Mouse (Mus musculus) thymus, adult 2 months (tissue): Measurements from ENCODE around the gene Tmem141. TPM values are rescaled to one million over a fixed set of nuclear protein-coding genes. Genes with fewer than 3 reads are reported as not detected.

Experiments used
- DNase-seq: peaks from one replicate; pipeline ENCODE4 v3.0.0; 2021
- H3K27ac ChIP-seq: fragments of 200-500 bp; 2 replicates; pipeline ENCODE4 v1.5.1; 2012; ENCODE audit warnings: low read length, control low read depth; ENCODE audit not compliant: control insufficient read depth, insufficient read depth
- H3K27me3 ChIP-seq: fragments of 200-500 bp; 2 replicates; pipeline ENCODE4 v1.6.1; 2012; ENCODE audit warnings: mild to moderate bottlenecking, low read length, moderate library complexity, mixed read lengths; ENCODE audit not compliant: control insufficient read depth, insufficient read depth
- H3K36me3 ChIP-seq: fragments of 200-500 bp; 2 replicates; pipeline ENCODE4 v1.6.1; 2012; ENCODE audit warnings: mild to moderate bottlenecking, low read length, moderate library complexity; ENCODE audit not compliant: control insufficient read depth, insufficient read depth
- H3K4me1 ChIP-seq: fragments of 200-500 bp; replicated peaks from 2 replicates; pipeline ENCODE4 v1.6.1; 2012; ENCODE audit warnings: low read length; ENCODE audit not compliant: control insufficient read depth, insufficient read depth
- H3K4me3 ChIP-seq: fragments of 200-500 bp; 2 replicates; pipeline ENCODE4 v1.5.1; 2012; ENCODE audit warnings: mild to moderate bottlenecking, low read length, control low read depth, moderate library complexity; ENCODE audit not compliant: control insufficient read depth, insufficient read depth
- CTCF ChIP-seq: fragments of 200-500 bp; IDR thresholded peaks from 2 replicates; pipeline ENCODE4 v1.5.1; 2012; ENCODE audit warnings: mild to moderate bottlenecking, control low read depth, low read length, moderate library complexity, borderline replicate concordance; ENCODE audit not compliant: control insufficient read depth, poor library complexity, insufficient read depth; ENCODE audit errors: extremely low read depth
- POLR2A ChIP-seq: fragments of 200-500 bp; IDR thresholded peaks from 2 replicates; pipeline ENCODE4 v1.6.1; 2012; ENCODE audit warnings: mild to moderate bottlenecking, low read length, control low read depth, moderate library complexity; ENCODE audit not compliant: control insufficient read depth, poor library complexity, insufficient read depth; ENCODE audit errors: extremely low read depth
- WGBS: fragments of 180-500 bp; shearing (Covaris S2); methylation state at CpG from one replicate; pipeline ENCODE4 v1.1.7; 2018; 5-methylcytosine and 5-hydroxymethylcytosine counted together
- polyA plus RNA-seq: library from polyadenylated mRNA; depleted of rRNA; stranded (reverse); fragments of >200 nt; gene quantifications from 2 replicates; pipeline ENCODE4 v1.2.3, GENCODE M21; 2012; rRNA removed

The Tmem141 gene
- polyA plus RNA-seq, 1 experiment = 12.3 TPM

- Histone ChIP-seq H3K36me3 (no peaks in the 10 kb centered on the region), H3K27ac (peak overlapping the region; percentile 91), H3K27me3 (peaks cover 29% of the 10 kb centered on the region), H3K4me1 (peaks cover 45% of the 10 kb centered on the region), H3K4me3 (peak overlapping the region; percentile 54)
- TF ChIP-seq POLR2A = no peak
- 20% methylated on average over 21 of the region's 21 CpGs for WGBS
- DNase-seq = peak; percentile 61
Measured at GRCm38 (mm10) chr2:25575432-25576027, 46.3 kb downstream of the Tmem141 start.

GRCm38 (mm10) chr2:25574579-25575431 is 47.0 kb downstream of the Tmem141 start, which contains the start of the genes Mamdc4 and Phpt1:
TSS of gene Mamdc4 (minus strand) at chr2:25574845.
TSS of gene Phpt1 (minus strand) at chr2:25575224.
- under 1% methylated on average over 45 of the region's 45 CpGs for WGBS
- Histone ChIP-seq H3K4me1 (peaks cover 41% of the 10 kb centered on the region), H3K27ac (peak within 1 kb of the TSS; percentile 91), H3K27me3 (peaks cover 27% of the 10 kb centered on the region), H3K4me3 (peak within 1 kb of the TSS; percentile 80), H3K36me3 (no peaks in the 10 kb centered on the region)
- peak; percentile 97 for DNase-seq
- TF ChIP-seq POLR2A = no peak; the same call in none of the 2 replicates
- TF ChIP-seq CTCF = 0 out of 2 replicates have a peak, but pooled peaks have one; percentile 63

DNA sequence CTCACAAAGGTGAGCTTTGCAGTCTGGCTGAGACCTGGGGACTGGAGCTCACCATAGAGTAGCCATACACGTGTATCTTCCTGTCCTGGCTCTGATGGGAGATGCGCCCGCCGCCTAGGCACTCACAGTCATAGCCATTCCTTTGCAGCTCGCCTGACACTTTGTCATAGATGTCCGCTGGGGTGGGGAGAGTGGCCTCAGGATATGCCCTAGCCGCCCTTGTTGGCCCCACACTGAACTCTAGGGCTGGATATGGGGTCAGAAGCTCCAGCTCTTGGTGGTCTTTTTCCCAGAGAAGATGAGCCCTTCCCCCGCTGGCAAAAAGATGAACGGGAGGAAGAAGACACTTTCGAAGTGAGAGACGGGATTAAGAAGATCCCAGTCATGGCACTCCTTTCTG is 47.7 kb downstream of the Tmem141 start:
- peak; percentile 16 for DNase-seq
- Histone ChIP-seq H3K27ac (no peak overlapping the region), H3K4me3 (peak overlapping the region; percentile 80), H3K4me1 (peaks cover 34% of the 10 kb centered on the region), H3K27me3 (peaks cover 21% of the 10 kb centered on the region), H3K36me3 (no peaks in the 10 kb centered on the region)
- WGBS = 24% methylated on average over 11 of the region's 11 CpGs
- TF ChIP-seq POLR2A = no peak
- TF ChIP-seq CTCF = no peak

DNA sequence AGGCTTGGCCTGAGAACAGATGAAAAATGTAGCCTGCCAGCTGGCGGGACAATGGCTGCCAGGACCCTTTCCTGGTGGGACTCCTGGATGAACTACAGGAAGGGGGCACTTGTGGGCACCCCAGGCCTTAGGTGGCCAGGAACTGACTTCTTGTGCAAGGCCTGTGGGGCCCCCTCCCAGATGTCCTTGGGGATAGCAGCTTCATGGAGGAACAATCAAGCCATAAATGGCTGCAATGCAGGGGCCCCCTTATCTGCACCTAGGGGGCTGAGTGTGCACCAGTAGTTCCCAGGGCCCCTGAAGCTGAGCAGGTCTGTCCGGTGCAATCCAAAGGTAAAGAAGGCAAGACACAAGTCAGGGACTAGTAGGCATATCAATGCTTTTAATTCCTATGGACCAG is 48.7 kb downstream of the Tmem141 start:
- Histone ChIP-seq H3K27me3 (peaks cover 11% of the 10 kb centered on the region; the same call in 1 of the 2 replicates), H3K4me3 (no peak overlapping the region), H3K36me3 (no peaks in the 10 kb centered on the region), H3K27ac (no peak overlapping the region), H3K4me1 (peaks cover 27% of the 10 kb centered on the region)
- TF ChIP-seq POLR2A = no peak
- no peak for TF ChIP-seq CTCF
- WGBS = 93% methylated on average over 2 of the region's 2 CpGs
- no peak for DNase-seq

GRCm38 (mm10) chr2:25571221-25571620 is 50.6 kb downstream of the Tmem141 start:
- no peaks in the 10 kb centered on the region for H3K27me3 ChIP-seq
- H3K4me3 ChIP-seq = no peak overlapping the region
- DNase-seq = no peak
- no peaks in the 10 kb centered on the region for H3K36me3 ChIP-seq
- no peak for TF ChIP-seq CTCF
- no peak overlapping the region for H3K27ac ChIP-seq
- H3K4me1 ChIP-seq = peaks cover 16% of the 10 kb centered on the region
- 96% methylated on average over 4 of the region's 4 CpGs for WGBS

Other genes starting within 250 kb of the Tmem141 start
- 29.7 and 45.2 TPM in 2 replicates for gene Sapcd2, start 249.7 kb downstream of the Tmem141 start, polyA plus RNA-seq
- 11.7 and 14.0 TPM in 2 replicates for gene Entpd2, start 226.1 kb downstream of the Tmem141 start, polyA plus RNA-seq
- 28.4 and 30.8 TPM in 2 replicates for gene Npdc1, start 222.7 kb downstream of the Tmem141 start, polyA plus RNA-seq
- 1.9 and 2.0 TPM in 2 replicates for gene Fut7, start 198.7 kb downstream of the Tmem141 start, polyA plus RNA-seq
- gene Abca2, start 193.3 kb downstream of the Tmem141 start, polyA plus RNA-seq = 86.6 and 100 TPM in 2 replicates
- gene Clic3, start 165.2 kb downstream of the Tmem141 start, polyA plus RNA-seq = 11.6 and 17.3 TPM in 2 replicates
- 165 and 192 TPM in 2 replicates for gene Paxx, start 160.9 kb downstream of the Tmem141 start, polyA plus RNA-seq
- 4.4 and 13.8 TPM in 2 replicates for gene Ptgds, start 152.0 kb downstream of the Tmem141 start, polyA plus RNA-seq
- not detected in 2 replicates for gene Lcn12, start 128.1 kb downstream of the Tmem141 start, polyA plus RNA-seq
- 59.2 and 77.5 TPM in 2 replicates for gene Fbxw5, start 121.3 kb downstream of the Tmem141 start, polyA plus RNA-seq
- gene C8g, start 120.3 kb downstream of the Tmem141 start, polyA plus RNA-seq = 4.7 and 5.0 TPM in 2 replicates
- 47.7 and 49.9 TPM in 2 replicates for gene Traf2, start 75.1 kb downstream of the Tmem141 start, polyA plus RNA-seq
- gene Edf1, start 64.2 kb downstream of the Tmem141 start, polyA plus RNA-seq = 142 and 152 TPM in 2 replicates
- 18.9 and 25.8 TPM in 2 replicates for gene Mamdc4, start 47.2 kb downstream of the Tmem141 start, polyA plus RNA-seq
- 73.6 and 94.7 TPM in 2 replicates for gene Phpt1, start 46.8 kb downstream of the Tmem141 start, polyA plus RNA-seq
- gene Ajm1, start 40.2 kb downstream of the Tmem141 start, polyA plus RNA-seq = 7.0 and 7.4 TPM in 2 replicates
- 83.4 and 89.6 TPM in 2 replicates for gene Rabl6, start 13.5 kb downstream of the Tmem141 start, polyA plus RNA-seq
- gene Ccdc183, start 4.3 kb downstream of the Tmem141 start, polyA plus RNA-seq = not detected in 2 replicates
- gene Fcna, start 6.0 kb upstream of the Tmem141 start, polyA plus RNA-seq = 7.8 TPM in 2 replicates
- gene Lcn8, start 31.1 kb upstream of the Tmem141 start, polyA plus RNA-seq = 0.24 TPM in 1 of 2 replicates, not detected in the other
- gene Lcn5, start 35.9 kb upstream of the Tmem141 start, polyA plus RNA-seq = not detected in 2 replicates
- 0.20 and 0.26 TPM in 2 replicates for gene Lcn6, start 54.8 kb upstream of the Tmem141 start, polyA plus RNA-seq
- gene Lcn10, start 60.7 kb upstream of the Tmem141 start, polyA plus RNA-seq = 0.73 and 0.84 TPM in 2 replicates
- gene Obp2a, start 78.0 kb upstream of the Tmem141 start, polyA plus RNA-seq = 0.45 and 0.54 TPM in 2 replicates
- 36.4 and 43.2 TPM in 2 replicates for gene Bmyc, start 84.7 kb upstream of the Tmem141 start, polyA plus RNA-seq
- not detected in 2 replicates for gene Obp2b, start 115.0 kb upstream of the Tmem141 start, polyA plus RNA-seq
- 0.16 TPM in 1 of 2 replicates, not detected in the other for gene Lcn3, start 143.6 kb upstream of the Tmem141 start, polyA plus RNA-seq
- 0.23 and 0.49 TPM in 2 replicates for gene Lcn11, start 155.0 kb upstream of the Tmem141 start, polyA plus RNA-seq
- gene Gm13539, start 160.3 kb upstream of the Tmem141 start, polyA plus RNA-seq = 1.0 and 2.4 TPM in 2 replicates
- gene Glt6d1, start 193.8 kb upstream of the Tmem141 start, polyA plus RNA-seq = not detected in 2 replicates
- gene Lcn9, start 201.1 kb upstream of the Tmem141 start, polyA plus RNA-seq = not detected in 2 replicates
- gene Sohlh1, start 225.2 kb upstream of the Tmem141 start, polyA plus RNA-seq = 0.09 and 0.18 TPM in 2 replicates
- gene Kcnt1, start 241.7 kb upstream of the Tmem141 start, polyA plus RNA-seq = 1.1 and 1.2 TPM in 2 replicates